Mouse (Mus musculus) midbrain, embryonic 11.5 days (tissue): ENCODE measurements around the gene Fbln1. TPM values are rescaled to one million over a fixed set of nuclear protein-coding genes. Genes with fewer than 3 reads are reported as not detected.

ENCODE experiments used
- ATAC-seq: fragments of 200-750 bp; cut with Nextera tagmentation; 2 replicates; pipeline ENCODE4 v1.8.0; 2017; ENCODE audit warnings: moderate TSS enrichment, moderate library complexity; ENCODE audit not compliant: low FRiP score
- DNase-seq: peaks from one replicate; pipeline ENCODE4 v3.0.0; 2015; ENCODE audit warnings: low spot score; ENCODE audit errors: missing footprints
- H3K27ac ChIP-seq: fragments of 300-500 bp; sonication (generic); 2 replicates; pipeline ENCODE4 v1.5.1; 2014; ENCODE audit warnings: low read depth, low read length
- H3K27me3 ChIP-seq: fragments of 300-500 bp; sonication (generic); 2 replicates; pipeline ENCODE4 v1.6.1; 2014; ENCODE audit warnings: mild to moderate bottlenecking, low read length, moderate library complexity, mixed read lengths; ENCODE audit not compliant: control insufficient read depth, insufficient read depth
- H3K36me3 ChIP-seq: fragments of 300-500 bp; sonication (generic); 2 replicates; pipeline ENCODE4 v1.6.1; 2014; ENCODE audit warnings: mild to moderate bottlenecking, low read length, moderate library complexity, mixed read lengths; ENCODE audit not compliant: control insufficient read depth, insufficient read depth
- H3K4me1 ChIP-seq: fragments of 300-500 bp; sonication (generic); 2 replicates; pipeline ENCODE4 v1.6.1; 2014; ENCODE audit warnings: low read length; ENCODE audit not compliant: control insufficient read depth, insufficient read depth
- H3K4me2 ChIP-seq: fragments of 300-500 bp; sonication (generic); 2 replicates; pipeline ENCODE4 v1.6.1; 2014; ENCODE audit warnings: mild to moderate bottlenecking, moderate library complexity
- H3K4me3 ChIP-seq: fragments of 300-500 bp; sonication (generic); 2 replicates; pipeline ENCODE4 v1.5.1; 2014; ENCODE audit warnings: low read depth, low read length
- H3K9ac ChIP-seq: fragments of 300-500 bp; sonication (generic); 2 replicates; pipeline ENCODE4 v1.6.1; 2014; ENCODE audit warnings: low read length
- H3K9me3 ChIP-seq: fragments of 300-500 bp; sonication (generic); 2 replicates; pipeline ENCODE4 v1.6.1; 2016; ENCODE audit warnings: low read length; ENCODE audit not compliant: control insufficient read depth
- WGBS: fragments of 180-500 bp; shearing (Covaris S2); extraction: QIAGEN DNeasy Blood & Tissue Kit; methylation state at CpG from one replicate; pipeline ENCODE4 v1.1.7; 2014; 5-methylcytosine and 5-hydroxymethylcytosine counted together
- polyA plus RNA-seq: library from polyadenylated mRNA; unstranded; fragments of >200 nt; fragmentation: Nextera tagmentation; extraction: Ambion mirVana; gene quantifications from 2 replicates; pipeline ENCODE4 v1.2.1, GENCODE M21; 2014

Gene Fbln1
- polyA plus RNA-seq, 1 experiment from 2014 or later, result 165 TPM

DNA sequence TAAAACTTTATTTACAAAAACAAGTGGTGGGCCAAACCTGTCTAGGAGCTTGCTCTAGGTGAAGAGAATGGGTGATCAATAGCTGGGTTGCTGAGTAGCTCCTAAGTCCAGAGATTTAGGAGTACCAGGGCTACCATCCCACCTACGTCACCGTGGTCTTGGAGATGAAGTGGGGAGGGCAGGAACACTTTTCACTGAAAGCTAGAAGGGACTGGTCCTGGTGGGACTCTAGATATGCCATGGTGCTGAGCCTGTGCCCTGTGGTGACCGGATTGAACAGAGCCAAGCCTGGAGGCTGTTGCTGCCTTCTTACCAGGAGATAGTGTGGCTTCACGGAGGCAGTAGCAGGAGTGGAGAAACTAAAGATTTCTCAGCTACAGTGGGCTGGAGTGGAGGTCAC lies 34.3 kb downstream of the Fbln1 start:
- Histone ChIP-seq H3K27me3 (no peaks in the 10 kb centered on the region), H3K4me3 (no peak overlapping the region), H3K4me2 (no peak overlapping the region), H3K27ac (no peak overlapping the region), H3K9me3 (no peaks in the 10 kb centered on the region), H3K36me3 (peaks cover 29% of the 10 kb centered on the region; the same call in 1 of the 2 replicates), H3K9ac (no peak overlapping the region), H3K4me1 (no peaks in the 10 kb centered on the region)
- DNase-seq, result no peak
- WGBS, result 89% methylated on average over 4 of the region's 4 CpGs
- no peak for ATAC-seq

DNA sequence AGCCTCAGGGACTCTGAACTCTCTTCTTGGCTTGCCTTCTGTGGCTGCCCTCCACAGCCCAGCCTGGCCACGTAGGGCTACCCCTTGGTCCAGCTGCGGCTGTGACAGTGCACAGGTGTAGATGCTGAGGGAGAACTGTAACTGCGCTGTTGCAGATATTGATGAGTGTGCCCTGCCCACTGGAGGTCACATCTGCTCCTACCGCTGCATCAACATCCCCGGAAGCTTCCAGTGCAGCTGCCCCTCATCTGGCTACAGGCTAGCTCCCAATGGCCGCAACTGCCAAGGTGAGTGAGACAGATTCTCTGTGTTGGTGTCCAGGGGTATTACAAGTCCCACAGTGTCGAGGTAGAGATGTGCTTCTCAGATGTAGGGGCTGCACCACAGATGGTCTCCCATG lies 36.1 kb downstream of the Fbln1 start:
- no peaks in the 10 kb centered on the region for H3K9me3 ChIP-seq
- H3K4me1 ChIP-seq, result no peaks in the 10 kb centered on the region
- no peak overlapping the region for H3K27ac ChIP-seq
- no peak overlapping the region for H3K4me2 ChIP-seq
- H3K36me3 ChIP-seq, result peaks cover 30% of the 10 kb centered on the region; the same call in 1 of the 2 replicates
- H3K27me3 ChIP-seq, result no peaks in the 10 kb centered on the region
- H3K9ac ChIP-seq, result no peak overlapping the region
- 95% methylated on average over 7 of the region's 7 CpGs for WGBS
- ATAC-seq (no peak), DNase-seq (no peak)
- H3K4me3 ChIP-seq, result no peak overlapping the region

DNA sequence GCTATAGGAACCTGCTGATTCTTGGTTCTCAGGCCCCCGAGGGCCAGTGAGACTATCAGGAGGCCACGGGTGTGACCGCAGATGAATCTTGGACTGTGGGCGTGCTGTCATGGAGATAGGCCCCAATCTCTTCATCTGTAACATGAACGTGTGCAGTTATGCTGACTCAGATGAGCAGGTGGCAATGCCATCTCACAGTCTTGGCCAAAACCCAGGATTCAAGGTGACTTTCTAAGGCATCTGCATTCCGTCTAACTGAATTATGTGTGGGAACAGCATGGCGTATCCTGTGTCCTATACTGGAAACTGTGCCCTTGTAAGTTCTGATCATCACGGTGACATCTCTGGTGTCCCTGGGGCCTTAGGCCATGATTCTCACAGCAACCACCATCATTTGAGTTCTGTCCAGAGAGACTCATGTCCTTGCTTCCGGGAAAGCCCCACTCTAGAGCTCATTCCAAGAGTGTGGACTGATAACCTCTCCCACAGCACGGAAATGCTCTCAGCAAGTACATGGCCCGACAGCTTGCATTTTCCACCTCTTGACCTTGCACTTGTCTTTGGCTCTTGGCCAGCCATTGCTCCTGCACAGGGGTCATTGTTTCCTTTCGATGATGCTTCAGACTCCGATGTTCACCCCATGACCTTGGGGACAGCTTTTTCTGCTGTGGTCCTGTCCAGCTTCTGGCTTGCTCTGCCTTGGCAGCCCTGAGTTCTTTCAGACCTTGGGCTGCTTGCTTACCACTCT lies 38.8 kb downstream of the Fbln1 start:
- Histone ChIP-seq H3K27me3 (no peaks in the 10 kb centered on the region), H3K9me3 (no peaks in the 10 kb centered on the region), H3K4me2 (no peak overlapping the region), H3K4me1 (no peaks in the 10 kb centered on the region), H3K9ac (no peak overlapping the region), H3K4me3 (no peak overlapping the region), H3K27ac (no peak overlapping the region), H3K36me3 (peaks cover 20% of the 10 kb centered on the region; the same call in 1 of the 2 replicates)
- DNase-seq (no peak), ATAC-seq (no peak)
- 92% methylated on average over 13 of the region's 13 CpGs for WGBS

DNA sequence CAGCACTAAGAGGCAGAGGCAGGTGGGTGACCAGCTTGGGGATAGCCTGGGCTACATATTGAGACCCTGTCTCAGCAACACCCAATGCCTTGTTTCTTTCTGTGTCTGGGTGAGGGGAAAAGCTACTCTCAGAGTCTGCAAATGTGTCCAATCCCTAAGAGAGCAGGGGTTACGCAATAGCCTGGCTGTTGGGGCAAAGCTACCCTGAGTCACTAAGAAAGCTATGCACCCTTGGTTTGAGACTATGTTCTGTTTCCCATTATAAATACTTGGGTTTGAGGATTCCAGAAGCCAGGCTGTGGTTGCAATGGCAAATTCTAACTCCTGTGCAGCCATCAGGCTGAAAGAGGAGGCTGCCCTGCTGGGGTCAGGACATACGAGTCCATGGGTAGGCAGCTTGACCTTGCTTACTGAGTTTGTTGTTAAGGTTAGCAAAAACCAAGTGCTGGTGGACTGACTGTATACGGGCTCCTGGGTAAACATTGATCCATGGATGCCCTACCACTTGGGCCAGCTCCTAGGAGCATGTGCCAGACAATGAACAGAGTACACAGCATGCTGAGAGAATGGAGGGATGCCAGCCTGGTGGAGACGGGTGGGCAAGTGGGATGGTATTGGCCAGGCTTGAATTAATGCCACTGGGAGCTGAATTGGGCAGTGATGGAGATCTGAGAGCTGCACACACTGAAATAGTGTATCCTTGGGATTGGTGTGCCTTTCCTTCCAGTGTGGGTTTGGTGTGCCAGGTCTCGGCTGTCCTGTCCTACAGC lies 39.7 kb downstream of the Fbln1 start:
- Histone ChIP-seq H3K9ac (no peak overlapping the region), H3K9me3 (no peaks in the 10 kb centered on the region), H3K4me1 (no peaks in the 10 kb centered on the region), H3K36me3 (peaks cover 16% of the 10 kb centered on the region; the same call in 1 of the 2 replicates), H3K27ac (no peak overlapping the region), H3K27me3 (no peaks in the 10 kb centered on the region), H3K4me3 (no peak overlapping the region), H3K4me2 (no peak overlapping the region)
- 86% methylated on average over 5 of the region's 5 CpGs for WGBS
- ATAC-seq (no peak), DNase-seq (no peak)

DNA sequence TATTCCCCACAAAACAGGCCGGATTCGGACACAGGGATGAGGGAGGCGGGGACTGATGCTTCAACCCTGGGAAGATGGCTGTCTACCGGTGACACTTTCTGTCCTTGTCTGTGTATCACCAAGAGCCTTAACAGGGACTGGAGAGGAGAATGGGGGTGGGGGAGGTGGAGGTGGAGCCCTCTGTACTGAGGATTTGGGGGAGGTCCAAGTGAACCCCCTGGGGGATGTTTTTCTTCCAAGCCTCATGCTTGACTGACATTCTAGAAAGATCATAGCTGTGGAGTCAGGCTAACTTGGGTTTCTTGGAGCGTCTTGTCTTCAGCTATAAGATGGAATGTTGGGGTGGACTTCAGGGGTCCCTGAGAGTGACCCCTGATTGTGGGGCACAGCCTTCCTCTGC lies 40.3 kb downstream of the Fbln1 start:
- no peaks in the 10 kb centered on the region for H3K27me3 ChIP-seq
- no peaks in the 10 kb centered on the region for H3K9me3 ChIP-seq
- H3K4me3 ChIP-seq, result no peak overlapping the region
- WGBS, result 91% methylated on average over 5 of the region's 5 CpGs
- H3K4me1 ChIP-seq, result no peaks in the 10 kb centered on the region
- ATAC-seq (no peak), DNase-seq (no peak)
- no peak overlapping the region for H3K27ac ChIP-seq
- no peak overlapping the region for H3K9ac ChIP-seq
- H3K36me3 ChIP-seq, result peaks cover 14% of the 10 kb centered on the region; the same call in 1 of the 2 replicates
- no peak overlapping the region for H3K4me2 ChIP-seq

DNA sequence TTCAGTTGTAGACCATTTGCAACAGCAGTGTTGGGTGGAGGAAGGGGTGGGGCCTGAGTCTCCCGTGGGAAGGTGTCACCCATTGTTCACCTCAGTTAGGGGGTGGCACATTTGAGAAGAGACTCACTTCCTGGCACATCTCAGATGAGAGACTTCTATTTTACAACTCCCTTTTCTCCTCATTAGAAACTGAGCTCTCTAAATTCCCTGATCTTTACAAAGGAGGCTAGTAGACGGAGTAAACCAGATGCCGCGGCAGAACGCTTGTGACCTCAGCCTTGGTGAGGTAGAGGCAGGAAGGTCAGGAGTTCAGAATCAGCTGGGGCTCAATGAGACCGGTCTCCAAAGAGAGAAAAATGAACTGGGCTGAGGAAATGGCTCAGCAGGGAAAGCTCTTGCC lies 41.2 kb downstream of the Fbln1 start:
- Histone ChIP-seq H3K9ac (no peak overlapping the region), H3K27me3 (no peaks in the 10 kb centered on the region), H3K36me3 (peaks cover 15% of the 10 kb centered on the region; the same call in 1 of the 2 replicates), H3K27ac (no peak overlapping the region), H3K4me2 (no peak overlapping the region), H3K4me1 (no peaks in the 10 kb centered on the region), H3K4me3 (no peak overlapping the region), H3K9me3 (no peaks in the 10 kb centered on the region)
- ATAC-seq (no peak), DNase-seq (no peak)
- 78% methylated on average over 6 of the region's 6 CpGs for WGBS

DNA sequence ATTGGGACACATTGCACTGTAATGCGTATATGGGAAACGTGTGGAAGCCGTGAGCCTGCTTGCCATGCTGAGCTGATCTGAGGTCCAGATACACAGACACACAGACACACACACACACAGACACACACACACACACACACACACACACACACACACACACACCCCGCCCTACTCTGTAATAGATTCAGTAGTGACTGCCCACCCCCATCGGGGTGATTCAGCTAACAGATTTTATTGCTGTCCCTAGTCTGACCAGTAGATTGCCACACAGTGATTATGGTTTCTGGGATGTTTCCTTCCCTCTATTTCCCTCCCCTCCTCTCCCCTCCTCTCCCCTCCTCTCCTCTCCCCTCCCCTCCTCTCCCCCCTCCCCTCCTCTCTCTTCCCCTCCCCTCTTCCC lies 42.6 kb downstream of the Fbln1 start:
- no peak for ATAC-seq
- no peaks in the 10 kb centered on the region for H3K9me3 ChIP-seq
- H3K4me2 ChIP-seq, result no peak overlapping the region
- H3K9ac ChIP-seq, result no peak overlapping the region
- 91% methylated on average over 5 of the region's 5 CpGs for WGBS
- DNase-seq, result no peak
- no peaks in the 10 kb centered on the region for H3K27me3 ChIP-seq
- H3K4me1 ChIP-seq, result no peaks in the 10 kb centered on the region
- H3K36me3 ChIP-seq, result peaks cover 12% of the 10 kb centered on the region; the same call in 1 of the 2 replicates
- H3K4me3 ChIP-seq, result no peak overlapping the region
- no peak overlapping the region for H3K27ac ChIP-seq

DNA sequence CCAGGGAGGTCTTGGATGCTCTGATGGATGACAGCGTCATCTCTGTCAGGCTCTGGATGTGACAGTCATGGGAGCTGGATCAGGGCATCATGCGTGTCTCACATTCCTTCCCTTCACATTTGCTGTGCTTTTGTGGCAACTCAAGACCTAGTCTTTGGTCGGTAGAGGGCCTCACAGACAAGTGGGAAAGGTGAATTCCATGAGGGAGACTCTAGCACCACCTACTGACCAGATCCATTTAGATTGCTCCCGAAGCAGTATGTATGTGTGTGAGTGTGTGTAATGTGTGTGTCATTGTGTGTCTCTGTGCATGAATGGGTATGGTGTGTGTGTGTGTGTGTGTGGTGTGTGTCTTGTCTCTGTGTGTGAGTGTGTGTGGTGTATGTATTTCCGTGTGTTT lies 43.5 kb downstream of the Fbln1 start:
- Histone ChIP-seq H3K9ac (no peak overlapping the region), H3K4me3 (no peak overlapping the region), H3K4me1 (no peaks in the 10 kb centered on the region), H3K36me3 (peaks cover 7% of the 10 kb centered on the region; the same call in 1 of the 2 replicates), H3K4me2 (no peak overlapping the region), H3K27ac (no peak overlapping the region), H3K9me3 (no peaks in the 10 kb centered on the region), H3K27me3 (no peaks in the 10 kb centered on the region)
- ATAC-seq (0 out of 2 replicates have a peak, but pooled peaks have one; percentile 30), DNase-seq (peak; percentile 89)
- 53% methylated on average over 5 of the region's 5 CpGs for WGBS

DNA sequence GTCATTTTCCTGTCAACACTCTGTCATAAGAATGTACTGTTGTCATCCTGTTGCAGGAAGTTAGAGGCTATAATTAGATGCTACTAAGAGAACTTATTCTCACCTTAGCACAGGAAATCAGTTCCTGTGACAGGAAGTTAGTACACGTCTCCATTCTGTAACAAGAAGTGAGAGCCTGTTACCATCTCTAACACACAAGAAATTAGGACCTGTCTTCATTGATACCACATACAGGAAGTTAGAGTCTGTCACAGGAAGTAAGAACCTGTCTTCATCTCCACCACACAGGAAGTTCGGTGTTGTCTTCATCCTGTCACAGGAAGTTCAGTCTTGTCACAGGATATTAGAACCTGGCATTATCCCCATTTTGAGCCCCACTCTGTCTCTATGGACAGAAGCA lies 44.7 kb downstream of the Fbln1 start:
- Histone ChIP-seq H3K27me3 (no peaks in the 10 kb centered on the region), H3K4me1 (no peaks in the 10 kb centered on the region), H3K4me2 (no peak overlapping the region), H3K4me3 (no peak overlapping the region), H3K27ac (no peak overlapping the region), H3K9me3 (no peaks in the 10 kb centered on the region), H3K36me3 (0 out of 2 replicates have a peak, but pooled peaks cover 7% of the 10 kb centered on the region), H3K9ac (no peak overlapping the region)
- DNase-seq, result no peak
- ATAC-seq, result no peak
- WGBS, result 92% methylated on average over 2 of the region's 2 CpGs
